Mouse (Mus musculus): ENCODE data around the gene Slco3a1. TPM values are rescaled to one million over a fixed set of nuclear protein-coding genes. Genes with fewer than 3 reads are reported as not detected.

The Slco3a1 gene
- polyA plus RNA-seq, 1 experiment from 2014 or later: 12.4 TPM

GRCm38 (mm10) chr7:74486083-74486482 lies 68.5 kb downstream of the Slco3a1 start:
- H3K27ac ChIP-seq (ENCODE audit: low read depth, low read length): no peak overlapping the region
- H3K4me1 ChIP-seq (ENCODE audit: control insufficient read depth, insufficient read depth, low read length): no peaks in the 10 kb centered on the region
- no peak overlapping the region for H3K9ac ChIP-seq (ENCODE audit: low read length)
- H3K4me2 ChIP-seq (ENCODE audit: low read length): no peak overlapping the region
- DNase-seq (ENCODE audit: low spot score) (no peak), ATAC-seq (no peak)
- no peak overlapping the region for H3K4me3 ChIP-seq (ENCODE audit: low read depth, low read length)
- WGBS: 89% methylated on average over 4 of the region's 4 CpGs
- no peaks in the 10 kb centered on the region for H3K36me3 ChIP-seq (ENCODE audit: control insufficient read depth, insufficient read depth, low read length)
- no peaks in the 10 kb centered on the region for H3K27me3 ChIP-seq (replicated peaks; ENCODE audit: control insufficient read depth, insufficient read depth, low read length)
- H3K9me3 ChIP-seq (replicated peaks; ENCODE audit: control insufficient read depth, low read length): no peaks in the 10 kb centered on the region

- DNase-seq (ENCODE audit: low spot score) (no peak), ATAC-seq (no peak)
- Histone ChIP-seq H3K27ac (ENCODE audit: low read depth, low read length) (no peak overlapping the region), H3K36me3 (ENCODE audit: control insufficient read depth, insufficient read depth, low read length) (no peaks in the 10 kb centered on the region), H3K4me3 (ENCODE audit: low read depth, low read length) (no peak overlapping the region), H3K9ac (ENCODE audit: low read length) (no peak overlapping the region), H3K4me1 (ENCODE audit: control insufficient read depth, insufficient read depth, low read length) (no peaks in the 10 kb centered on the region), H3K4me2 (ENCODE audit: low read length) (no peak overlapping the region), H3K9me3 (replicated peaks; ENCODE audit: control insufficient read depth, low read length) (no peaks in the 10 kb centered on the region), H3K27me3 (replicated peaks; ENCODE audit: control insufficient read depth, insufficient read depth, low read length) (no peaks in the 10 kb centered on the region)
- WGBS: 91% methylated on average over 2 of the region's 2 CpGs
Observed at GRCm38 (mm10) chr7:74485669-74486068, 68.9 kb downstream of the Slco3a1 start.

- ATAC-seq: no peak
- Histone ChIP-seq H3K9ac (ENCODE audit: low read length) (no peak overlapping the region), H3K9me3 (replicated peaks; ENCODE audit: control insufficient read depth, low read length) (no peaks in the 10 kb centered on the region), H3K4me1 (ENCODE audit: control insufficient read depth, insufficient read depth, low read length) (no peaks in the 10 kb centered on the region), H3K4me2 (ENCODE audit: low read length) (no peak overlapping the region), H3K4me3 (ENCODE audit: low read depth, low read length) (no peak overlapping the region), H3K27ac (ENCODE audit: low read depth, low read length) (no peak overlapping the region), H3K36me3 (ENCODE audit: control insufficient read depth, insufficient read depth, low read length) (no peaks in the 10 kb centered on the region), H3K27me3 (replicated peaks; ENCODE audit: control insufficient read depth, insufficient read depth, low read length) (no peaks in the 10 kb centered on the region)
- WGBS: 94% methylated on average over 2 of the region's 2 CpGs
- DNase-seq (ENCODE audit: low spot score): no peak
Observed at GRCm38 (mm10) chr7:74484024-74484385, 70.6 kb downstream of the Slco3a1 start.

GRCm38 (mm10) chr7:74483294-74484023 lies 71.1 kb downstream of the Slco3a1 start:
- H3K4me3 ChIP-seq (ENCODE audit: low read depth, low read length): no peak overlapping the region
- ATAC-seq: no peak
- H3K27ac ChIP-seq (ENCODE audit: low read depth, low read length): no peak overlapping the region
- H3K9ac ChIP-seq (ENCODE audit: low read length): no peak overlapping the region
- H3K4me2 ChIP-seq (ENCODE audit: low read length): no peak overlapping the region
- no peaks in the 10 kb centered on the region for H3K36me3 ChIP-seq (ENCODE audit: control insufficient read depth, insufficient read depth, low read length)
- DNase-seq (ENCODE audit: low spot score): no peak
- no peaks in the 10 kb centered on the region for H3K27me3 ChIP-seq (replicated peaks; ENCODE audit: control insufficient read depth, insufficient read depth, low read length)
- no peaks in the 10 kb centered on the region for H3K4me1 ChIP-seq (ENCODE audit: control insufficient read depth, insufficient read depth, low read length)
- no peaks in the 10 kb centered on the region for H3K9me3 ChIP-seq (replicated peaks; ENCODE audit: control insufficient read depth, low read length)
- 95% methylated on average over 3 of the region's 3 CpGs for WGBS

- Histone ChIP-seq H3K9ac (ENCODE audit: low read length) (no peak overlapping the region), H3K9me3 (replicated peaks; ENCODE audit: control insufficient read depth, low read length) (no peaks in the 10 kb centered on the region), H3K4me2 (ENCODE audit: low read length) (no peak overlapping the region), H3K4me1 (ENCODE audit: control insufficient read depth, insufficient read depth, low read length) (no peaks in the 10 kb centered on the region), H3K36me3 (ENCODE audit: control insufficient read depth, insufficient read depth, low read length) (no peaks in the 10 kb centered on the region), H3K4me3 (ENCODE audit: low read depth, low read length) (no peak overlapping the region), H3K27me3 (replicated peaks; ENCODE audit: control insufficient read depth, insufficient read depth, low read length) (no peaks in the 10 kb centered on the region), H3K27ac (ENCODE audit: low read depth, low read length) (no peak overlapping the region; the same call in 1 of the 2 replicates)
- WGBS: 75% methylated on average over 7 of the region's 7 CpGs
- DNase-seq (ENCODE audit: low spot score): peak; percentile 30
- ATAC-seq: no peak
Observed at GRCm38 (mm10) chr7:74471740-74472139, 82.8 kb downstream of the Slco3a1 start.

GRCm38 (mm10) chr7:74466886-74467285 lies 87.7 kb downstream of the Slco3a1 start:
- Histone ChIP-seq H3K9me3 (replicated peaks; ENCODE audit: control insufficient read depth, low read length) (no peaks in the 10 kb centered on the region), H3K4me2 (ENCODE audit: low read length) (no peak overlapping the region), H3K36me3 (ENCODE audit: control insufficient read depth, insufficient read depth, low read length) (no peaks in the 10 kb centered on the region), H3K4me1 (ENCODE audit: control insufficient read depth, insufficient read depth, low read length) (no peaks in the 10 kb centered on the region), H3K27ac (ENCODE audit: low read depth, low read length) (no peak overlapping the region), H3K4me3 (ENCODE audit: low read depth, low read length) (no peak overlapping the region), H3K9ac (ENCODE audit: low read length) (no peak overlapping the region), H3K27me3 (replicated peaks; ENCODE audit: control insufficient read depth, insufficient read depth, low read length) (no peaks in the 10 kb centered on the region)
- no peak for DNase-seq (ENCODE audit: low spot score)
- 86% methylated on average over 4 of the region's 4 CpGs for WGBS
- ATAC-seq: no peak

GRCm38 (mm10) chr7:74464638-74465037 lies 89.9 kb downstream of the Slco3a1 start:
- no peak overlapping the region for H3K9ac ChIP-seq (ENCODE audit: low read length)
- no peak overlapping the region for H3K27ac ChIP-seq (ENCODE audit: low read depth, low read length)
- H3K9me3 ChIP-seq (replicated peaks; ENCODE audit: control insufficient read depth, low read length): no peaks in the 10 kb centered on the region
- H3K36me3 ChIP-seq (ENCODE audit: control insufficient read depth, insufficient read depth, low read length): no peaks in the 10 kb centered on the region
- ATAC-seq: no peak
- no peak for DNase-seq (ENCODE audit: low spot score)
- no peaks in the 10 kb centered on the region for H3K27me3 ChIP-seq (replicated peaks; ENCODE audit: control insufficient read depth, insufficient read depth, low read length)
- H3K4me2 ChIP-seq (ENCODE audit: low read length): no peak overlapping the region
- H3K4me3 ChIP-seq (ENCODE audit: low read depth, low read length): no peak overlapping the region
- WGBS: 86% methylated on average over 7 of the region's 7 CpGs
- no peaks in the 10 kb centered on the region for H3K4me1 ChIP-seq (ENCODE audit: control insufficient read depth, insufficient read depth, low read length)

- Histone ChIP-seq H3K4me1 (ENCODE audit: control insufficient read depth, insufficient read depth, low read length) (no peaks in the 10 kb centered on the region), H3K9me3 (replicated peaks; ENCODE audit: control insufficient read depth, low read length) (no peaks in the 10 kb centered on the region), H3K9ac (ENCODE audit: low read length) (no peak overlapping the region), H3K27ac (ENCODE audit: low read depth, low read length) (no peak overlapping the region), H3K4me2 (ENCODE audit: low read length) (no peak overlapping the region), H3K4me3 (ENCODE audit: low read depth, low read length) (no peak overlapping the region), H3K27me3 (replicated peaks; ENCODE audit: control insufficient read depth, insufficient read depth, low read length) (no peaks in the 10 kb centered on the region), H3K36me3 (ENCODE audit: control insufficient read depth, insufficient read depth, low read length) (no peaks in the 10 kb centered on the region)
- WGBS: 38% methylated on average over 4 of the region's 4 CpGs
- ATAC-seq (no peak), DNase-seq (ENCODE audit: low spot score) (peak; percentile 18)
Observed at GRCm38 (mm10) chr7:74462451-74462850, 92.1 kb downstream of the Slco3a1 start.

GRCm38 (mm10) chr7:74461736-74462135 lies 92.8 kb downstream of the Slco3a1 start:
- no peaks in the 10 kb centered on the region for H3K4me1 ChIP-seq (ENCODE audit: control insufficient read depth, insufficient read depth, low read length)
- ATAC-seq (no peak), DNase-seq (ENCODE audit: low spot score) (no peak)
- H3K4me3 ChIP-seq (ENCODE audit: low read depth, low read length): no peak overlapping the region
- 96% methylated on average over 5 of the region's 5 CpGs for WGBS
- H3K9ac ChIP-seq (ENCODE audit: low read length): no peak overlapping the region
- H3K27me3 ChIP-seq (replicated peaks; ENCODE audit: control insufficient read depth, insufficient read depth, low read length): no peaks in the 10 kb centered on the region
- H3K9me3 ChIP-seq (replicated peaks; ENCODE audit: control insufficient read depth, low read length): no peaks in the 10 kb centered on the region
- H3K27ac ChIP-seq (ENCODE audit: low read depth, low read length): no peak overlapping the region
- H3K4me2 ChIP-seq (ENCODE audit: low read length): no peak overlapping the region
- H3K36me3 ChIP-seq (ENCODE audit: control insufficient read depth, insufficient read depth, low read length): no peaks in the 10 kb centered on the region
